16 mouse cellular contexts compared by ENCODE assay signal in the genomic region with DNA sequence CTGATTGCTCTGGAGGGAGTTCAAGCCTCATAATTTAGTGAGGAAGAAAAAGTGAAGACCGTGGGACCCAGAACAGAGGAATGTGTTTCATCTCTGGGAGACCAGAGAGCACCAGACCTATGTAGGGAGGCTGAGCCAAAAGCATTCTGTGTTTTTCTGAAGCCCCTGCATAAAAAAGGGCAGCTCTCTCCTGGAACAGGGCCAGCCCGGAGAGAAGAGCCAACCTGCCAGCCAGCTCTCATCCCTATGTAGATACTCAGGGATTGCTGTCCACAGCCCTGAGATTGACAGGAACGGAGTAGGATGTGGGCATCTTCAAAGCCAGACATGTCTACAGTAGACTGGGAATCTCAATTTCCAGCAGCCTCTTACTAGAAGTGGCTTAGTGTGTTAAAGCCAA.
DNase-seq lines count a peak whose midpoint lies in the region.
"Had no signal": no experiment of that assay in that cellular context is flagged by ENCODE, and none has a peak within 500 bp of the region (broad histone marks: within the 10 kb centered on the region; RNA-seq: fewer than 3 reads in every experiment).

No protein-coding gene starts in this region.

- peak; percentile 65 to 77 for DNase-seq in cerebellum, postnatal 10 days
- DNase-seq in cerebellum, adult 11-12 months = no peak
- peak; percentile 58 to 61 for DNase-seq in cerebellum, postnatal 14 days
- no peak for DNase-seq in cerebellum, adult 18-20 months
- DNase-seq in left cerebral cortex, postnatal 4 days = peak; percentile 47
- DNase-seq in left cerebral cortex, adult 11 months (ENCODE audit: low spot score) = no peak
- DNase-seq: adrenal gland, adult 2 months; adrenal gland, adult 8-10 months; adrenal gland, postnatal 10 days; adrenal gland, postnatal 14 days; adrenal gland, postnatal 25 days; adrenal gland, postnatal 36 days; B cell, adult 2 months; cerebellum, adult 11 months; cerebellum, adult 2 months; cerebellum, adult 8-10 months had no signal

- intact Hi-C loops in left cerebral cortex, postnatal 4 days (cut with DNase I) = no loop called here

Comparison
In these comparisons a context has a peak if more than half of its experiments do, and no peak if none do; other contexts are left out.
1. DNase-seq: peak in cerebellum, postnatal 10 days (2 of 2), cerebellum, postnatal 14 days (2 of 2) and left cerebral cortex, postnatal 4 days (single experiment); none in cerebellum, adult 11-12 months (single experiment), cerebellum, adult 18-20 months (0 of 2) and left cerebral cortex, adult 11 months (single experiment).